Mouse (Mus musculus): ENCODE measurements around the gene Tbc1d14. TPM values are rescaled to one million over a fixed set of nuclear protein-coding genes. Genes with fewer than 3 reads are reported as not detected.
A peak's percentile ranks its signal among the peaks of the same experiment; 100 is the strongest.

Tbc1d14 gene
- polyA plus RNA-seq, 1 experiment from 2014 or later, result 26.0 TPM

GRCm38 (mm10) chr5:36465889-36466288 is 127.2 kb downstream of the Tbc1d14 start:
- no peak for DNase-seq (ENCODE audit: low spot score)
- no peak for ATAC-seq (replicated peaks; ENCODE audit: low FRiP score)
- Histone ChIP-seq H3K9ac (ENCODE audit: low read depth, low read length) (peak overlapping the region; percentile 87), H3K4me2 (peak overlapping the region; percentile 80), H3K4me3 (ENCODE audit: low read depth, low read length) (peak overlapping the region; percentile 99), H3K9me3 (ENCODE audit: control insufficient read depth, low read length) (no peaks in the 10 kb centered on the region), H3K36me3 (ENCODE audit: control insufficient read depth, insufficient read depth, low read length) (peaks cover 20% of the 10 kb centered on the region), H3K4me1 (replicated peaks; ENCODE audit: control insufficient read depth, insufficient read depth, low read length) (peaks cover 14% of the 10 kb centered on the region), H3K27ac (ENCODE audit: low read depth, low read length) (peak overlapping the region; percentile 65), H3K27me3 (replicated peaks; ENCODE audit: control insufficient read depth, insufficient read depth, low read length) (no peaks in the 10 kb centered on the region)
- 13% methylated on average over 8 of the region's 8 CpGs for whole genome bisulfite sequencing

- WGBS, result under 1% methylated on average over 68 of the region's 68 CpGs
Measured at GRCm38 (mm10) chr5:36464709-36465661, 128.1 kb downstream of the Tbc1d14 start, which contains the start of gene Grpel1. TSS of gene Grpel1 (plus strand) at chr5:36464998.

DNA sequence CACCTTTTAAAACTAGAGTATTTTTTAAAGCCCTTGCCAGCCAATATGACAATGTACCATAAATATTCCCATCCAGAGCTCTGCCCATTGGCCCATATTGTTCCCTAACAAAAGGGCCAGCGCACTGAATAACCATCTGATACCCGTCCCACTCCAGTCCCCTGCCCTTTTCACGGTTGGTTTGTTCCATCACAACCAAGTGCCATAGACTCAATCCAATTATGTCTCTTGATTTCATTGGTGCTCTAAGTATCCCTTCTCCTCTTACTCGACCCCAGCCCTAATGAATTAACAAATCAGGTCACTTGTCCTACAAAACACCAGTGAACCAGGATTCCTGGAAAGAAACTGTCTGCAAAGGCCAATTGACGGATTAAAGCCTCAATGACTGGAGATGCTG is 129.7 kb downstream of the Tbc1d14 start:
- H3K4me1 ChIP-seq (replicated peaks; ENCODE audit: control insufficient read depth, insufficient read depth, low read length), result peaks cover 16% of the 10 kb centered on the region

More at GRCm38 (mm10) chr5:36464709-36465661, 128.1 kb downstream of the Tbc1d14 start, which contains the start of gene Grpel1:
- peak within 1 kb of the TSS; percentile 99 for H3K4me3 ChIP-seq (ENCODE audit: low read depth, low read length)
- H3K9me3 ChIP-seq (ENCODE audit: control insufficient read depth, low read length), result no peaks in the 10 kb centered on the region
- H3K9ac ChIP-seq (ENCODE audit: low read depth, low read length), result peak within 1 kb of the TSS; percentile 87
- H3K27ac ChIP-seq (ENCODE audit: low read depth, low read length), result peak within 1 kb of the TSS; percentile 65
- peak within 1 kb of the TSS; percentile 87 for H3K4me2 ChIP-seq
- ATAC-seq (replicated peaks; ENCODE audit: low FRiP score) (peak; percentile 95), DNase-seq (ENCODE audit: low spot score) (peak; percentile 96)
- H3K27me3 ChIP-seq (replicated peaks; ENCODE audit: control insufficient read depth, insufficient read depth, low read length), result no peaks in the 10 kb centered on the region
- H3K4me1 ChIP-seq (replicated peaks; ENCODE audit: control insufficient read depth, insufficient read depth, low read length), result peaks cover 14% of the 10 kb centered on the region
- H3K36me3 ChIP-seq (ENCODE audit: control insufficient read depth, insufficient read depth, low read length), result peaks cover 11% of the 10 kb centered on the region

GRCm38 (mm10) chr5:36462810-36463209 is 130.3 kb downstream of the Tbc1d14 start:
- no peak overlapping the region for H3K9ac ChIP-seq (ENCODE audit: low read depth, low read length)
- no peak for ATAC-seq (replicated peaks; ENCODE audit: low FRiP score)
- 18% methylated on average over 7 of the region's 7 CpGs for WGBS

More for the DNA sequence above, 129.7 kb downstream of the Tbc1d14 start:
- 64% methylated on average over 5 of the region's 5 CpGs for WGBS
- Histone ChIP-seq H3K9me3 (ENCODE audit: control insufficient read depth, low read length) (no peaks in the 10 kb centered on the region), H3K27me3 (replicated peaks; ENCODE audit: control insufficient read depth, insufficient read depth, low read length) (no peaks in the 10 kb centered on the region), H3K9ac (ENCODE audit: low read depth, low read length) (no peak overlapping the region), H3K4me2 (no peak overlapping the region), H3K4me3 (ENCODE audit: low read depth, low read length) (no peak overlapping the region), H3K36me3 (ENCODE audit: control insufficient read depth, insufficient read depth, low read length) (peaks cover 1% of the 10 kb centered on the region; the same call in 1 of the 2 replicates), H3K27ac (ENCODE audit: low read depth, low read length) (no peak overlapping the region)
- DNase-seq (ENCODE audit: low spot score), result no peak
- ATAC-seq (replicated peaks; ENCODE audit: low FRiP score), result no peak

DNA sequence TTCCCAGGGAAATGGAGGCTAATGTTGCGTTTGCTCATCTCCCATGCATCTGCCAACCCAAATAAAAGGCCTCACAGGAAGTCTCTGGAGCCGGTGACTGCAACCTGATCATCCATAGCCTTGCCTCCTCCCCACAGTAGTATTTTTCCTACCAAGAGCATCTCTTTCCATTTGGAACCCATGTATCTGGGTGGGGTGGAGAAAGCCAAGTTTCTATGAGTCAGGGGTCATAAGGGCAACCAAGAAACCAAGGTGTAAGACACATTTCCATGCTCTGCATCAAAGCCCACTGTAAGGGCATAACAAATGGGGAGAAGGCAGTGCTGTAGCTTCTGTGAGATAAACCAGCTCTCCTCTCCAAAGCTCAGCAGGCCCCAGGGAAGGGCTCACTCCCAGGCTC is 131.8 kb downstream of the Tbc1d14 start:
- no peak for DNase-seq (ENCODE audit: low spot score)
- Histone ChIP-seq H3K36me3 (ENCODE audit: control insufficient read depth, insufficient read depth, low read length) (no peaks in the 10 kb centered on the region), H3K27ac (ENCODE audit: low read depth, low read length) (no peak overlapping the region), H3K27me3 (replicated peaks; ENCODE audit: control insufficient read depth, insufficient read depth, low read length) (0 out of 2 replicates have a peak, but pooled peaks cover 3% of the 10 kb centered on the region), H3K9me3 (ENCODE audit: control insufficient read depth, low read length) (no peaks in the 10 kb centered on the region), H3K4me1 (replicated peaks; ENCODE audit: control insufficient read depth, insufficient read depth, low read length) (peaks cover 9% of the 10 kb centered on the region), H3K4me2 (no peak overlapping the region), H3K4me3 (ENCODE audit: low read depth, low read length) (no peak overlapping the region), H3K9ac (ENCODE audit: low read depth, low read length) (no peak overlapping the region)
- ATAC-seq (replicated peaks; ENCODE audit: low FRiP score), result no peak
- WGBS, result 61% methylated on average over 2 of the region's 2 CpGs

More at GRCm38 (mm10) chr5:36462810-36463209, 130.3 kb downstream of the Tbc1d14 start:
- peak; percentile 70 for DNase-seq (ENCODE audit: low spot score)
- no peaks in the 10 kb centered on the region for H3K27me3 ChIP-seq (replicated peaks; ENCODE audit: control insufficient read depth, insufficient read depth, low read length)
- no peak overlapping the region for H3K4me2 ChIP-seq
- no peak overlapping the region for H3K27ac ChIP-seq (ENCODE audit: low read depth, low read length)
- H3K36me3 ChIP-seq (ENCODE audit: control insufficient read depth, insufficient read depth, low read length), result no peaks in the 10 kb centered on the region
- no peak overlapping the region for H3K4me3 ChIP-seq (ENCODE audit: low read depth, low read length)
- no peaks in the 10 kb centered on the region for H3K9me3 ChIP-seq (ENCODE audit: control insufficient read depth, low read length)
- H3K4me1 ChIP-seq (replicated peaks; ENCODE audit: control insufficient read depth, insufficient read depth, low read length), result peaks cover 16% of the 10 kb centered on the region

GRCm38 (mm10) chr5:36460712-36461111 is 132.4 kb downstream of the Tbc1d14 start:
- 0 out of 2 replicates have a peak, but pooled peaks cover 3% of the 10 kb centered on the region for H3K27me3 ChIP-seq (replicated peaks; ENCODE audit: control insufficient read depth, insufficient read depth, low read length)
- 72% methylated on average over 2 of the region's 2 CpGs for WGBS
- H3K4me2 ChIP-seq, result no peak overlapping the region
- H3K4me1 ChIP-seq (replicated peaks; ENCODE audit: control insufficient read depth, insufficient read depth, low read length), result 0 out of 2 replicates have a peak, but pooled peaks cover 5% of the 10 kb centered on the region
- no peaks in the 10 kb centered on the region for H3K36me3 ChIP-seq (ENCODE audit: control insufficient read depth, insufficient read depth, low read length)
- no peak for DNase-seq (ENCODE audit: low spot score)
- no peak overlapping the region for H3K4me3 ChIP-seq (ENCODE audit: low read depth, low read length)
- H3K9ac ChIP-seq (ENCODE audit: low read depth, low read length), result no peak overlapping the region
- ATAC-seq (replicated peaks; ENCODE audit: low FRiP score), result no peak
- no peaks in the 10 kb centered on the region for H3K9me3 ChIP-seq (ENCODE audit: control insufficient read depth, low read length)
- H3K27ac ChIP-seq (ENCODE audit: low read depth, low read length), result no peak overlapping the region

DNA sequence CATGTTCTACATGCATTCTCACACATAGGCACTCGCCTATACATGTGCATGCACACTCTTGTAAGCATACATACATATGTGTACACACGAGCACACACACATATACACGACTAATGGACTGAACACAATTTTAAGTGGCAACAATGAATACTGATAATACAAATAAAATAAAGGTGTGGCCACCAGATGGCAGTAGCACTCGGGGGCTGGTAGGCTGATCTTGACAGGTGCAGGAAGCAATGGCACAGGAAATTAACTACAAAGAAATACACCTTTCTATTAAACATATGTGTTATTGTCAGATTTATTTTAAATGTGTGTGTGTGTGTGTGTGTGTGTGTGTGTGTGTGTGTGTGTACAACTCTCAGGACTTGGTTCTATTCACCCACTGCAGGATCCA is 134.2 kb downstream of the Tbc1d14 start:
- Histone ChIP-seq H3K4me3 (ENCODE audit: low read depth, low read length) (no peak overlapping the region), H3K9me3 (ENCODE audit: control insufficient read depth, low read length) (no peaks in the 10 kb centered on the region), H3K36me3 (ENCODE audit: control insufficient read depth, insufficient read depth, low read length) (no peaks in the 10 kb centered on the region), H3K9ac (ENCODE audit: low read depth, low read length) (no peak overlapping the region), H3K4me2 (no peak overlapping the region), H3K27me3 (replicated peaks; ENCODE audit: control insufficient read depth, insufficient read depth, low read length) (0 out of 2 replicates have a peak, but pooled peaks cover 3% of the 10 kb centered on the region), H3K4me1 (replicated peaks; ENCODE audit: control insufficient read depth, insufficient read depth, low read length) (0 out of 2 replicates have a peak, but pooled peaks cover 3% of the 10 kb centered on the region), H3K27ac (ENCODE audit: low read depth, low read length) (no peak overlapping the region)
- WGBS, result 13% methylated on average over 4 of the region's 4 CpGs
- ATAC-seq (replicated peaks; ENCODE audit: low FRiP score), result no peak
- DNase-seq (ENCODE audit: low spot score), result no peak

DNA sequence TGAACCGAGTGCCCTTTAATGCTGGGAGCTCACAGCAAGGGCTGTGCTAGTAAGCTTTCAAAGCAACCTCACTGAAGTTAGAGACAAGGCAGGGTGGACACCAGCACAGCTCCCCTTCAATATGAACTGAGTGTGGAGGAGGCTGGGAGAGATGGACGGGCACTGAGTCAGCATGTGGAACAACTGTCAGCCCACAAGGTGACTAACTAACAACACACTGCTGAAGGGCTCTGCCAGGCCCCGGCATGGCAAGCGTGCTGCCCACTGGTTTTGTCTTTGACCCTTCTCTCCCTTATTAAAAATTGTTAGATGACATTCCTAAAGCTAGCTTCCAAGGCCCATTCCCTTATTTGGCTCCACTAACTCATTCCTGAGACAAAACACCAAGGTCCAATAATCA is 135.4 kb downstream of the Tbc1d14 start:
- DNase-seq (ENCODE audit: low spot score), result no peak
- Histone ChIP-seq H3K9me3 (ENCODE audit: control insufficient read depth, low read length) (no peaks in the 10 kb centered on the region), H3K4me1 (replicated peaks; ENCODE audit: control insufficient read depth, insufficient read depth, low read length) (0 out of 2 replicates have a peak, but pooled peaks cover 2% of the 10 kb centered on the region), H3K4me3 (ENCODE audit: low read depth, low read length) (no peak overlapping the region), H3K4me2 (no peak overlapping the region), H3K36me3 (ENCODE audit: control insufficient read depth, insufficient read depth, low read length) (no peaks in the 10 kb centered on the region), H3K9ac (ENCODE audit: low read depth, low read length) (no peak overlapping the region), H3K27ac (ENCODE audit: low read depth, low read length) (no peak overlapping the region), H3K27me3 (replicated peaks; ENCODE audit: control insufficient read depth, insufficient read depth, low read length) (0 out of 2 replicates have a peak, but pooled peaks cover 3% of the 10 kb centered on the region)
- no peak for ATAC-seq (replicated peaks; ENCODE audit: low FRiP score)
- WGBS, result 76% methylated on average over 4 of the region's 4 CpGs
